8 mouse cellular contexts compared by ENCODE assay signal in genomic region chr15:59728131-59728601, GRCm38 (mm10).
DNase-seq lines count a peak whose midpoint lies in the region; TF ChIP-seq lines count a peak whose summit lies in the region.

No protein-coding gene starts in this region.

- no peak overlapping the region for H3ac ChIP-seq in myocyte (ENCODE audit: control insufficient read depth, insufficient read length)

- TF ChIP-seq CTCF in bone marrow, adult 2 months (IDR thresholded peaks at IDR 0.05; ENCODE audit: control insufficient read depth, insufficient read depth, low read length), result no peak

- 8% methylated on average over 8 of the region's 8 CpGs for WGBS in bone marrow, adult 2 months

- H3K36me3 ChIP-seq in myocyte (ENCODE audit: control insufficient read depth, insufficient read depth), result no peaks in the 10 kb centered on the region

- no peaks in the 10 kb centered on the region for H3K27me3 ChIP-seq in myocyte (ENCODE audit: control insufficient read depth, insufficient read depth, insufficient read length)

- peaks cover 3% of the 10 kb centered on the region; the same call in 1 of the 2 replicates for H3K4me1 ChIP-seq in bone marrow, adult 2 months (ENCODE audit: control insufficient read depth, insufficient read depth, low read length)

- H3K27ac ChIP-seq in bone marrow, adult 2 months (ENCODE audit: control insufficient read depth, insufficient read depth, low read depth, low read length, poor library complexity), result peak overlapping the region; percentile 72

- H3K4me3 ChIP-seq in bone marrow, adult 2 months (replicated peaks; ENCODE audit: control insufficient read depth, low read depth, low read length), result no peak overlapping the region
- H3K4me3 ChIP-seq in myocyte, result no peak overlapping the region

- intact Hi-C loops in left cerebral cortex, postnatal 4 days (cut with DNase I), result no loop called here
- intact Hi-C loops in left cerebral cortex, postnatal 25 days (cut with DNase I), result no loop called here

- H3K4me2 ChIP-seq in myocyte (ENCODE audit: low read depth), result peak overlapping the region; percentile 74

- peak; percentile 54 for DNase-seq in left cerebral cortex, adult 11 months (ENCODE audit: low spot score)
- DNase-seq in left cerebral cortex, postnatal 4 days, result no peak
- DNase-seq in heart, adult 9 months (ENCODE audit: low spot score in 2 of 2), result peak; percentile 75 to 89
- DNase-seq in left cerebral cortex, postnatal 25 days (ENCODE audit: low spot score in 2 of 2), result peak; percentile 31 to 73
- no peak for DNase-seq in cerebellum, postnatal 4 days (ENCODE audit: low spot score in 2 of 2)
- DNase-seq in thymus, postnatal 4 days, result no peak

- H3K79me2 ChIP-seq in myocyte (ENCODE audit: control insufficient read depth, insufficient read depth), result no peaks in the 10 kb centered on the region

- no peak for TF ChIP-seq POLR2A in bone marrow, adult 2 months (IDR thresholded peaks at IDR 0.05; ENCODE audit: borderline replicate concordance, control insufficient read depth, low read depth, low read length)
- TF ChIP-seq POLR2A in myocyte (IDR thresholded peaks at IDR 0.05; ENCODE audit: insufficient read length, low read depth), result no peak

TF ChIP-seq in myocyte, 11 proteins besides CTCF, POLR2A, EP300 and RAD21:
- peak; percentile 42 to 93 (median 76) for TF ChIP-seq MYOD1 (IDR thresholded peaks at IDR 0.05; ENCODE audit: control insufficient read depth in 1 of 3, insufficient read length in 2 of 3, low read depth in 2 of 3)
- no peak for TF ChIP-seq REST (IDR thresholded peaks at IDR 0.05; ENCODE audit: insufficient read depth, insufficient read length)
- TF ChIP-seq TCF3 (IDR thresholded peaks at IDR 0.05; ENCODE audit: insufficient read length, low read depth), result peak; percentile 12
- peak; percentile 22 for TF ChIP-seq MAX (IDR thresholded peaks at IDR 0.05; ENCODE audit: low read depth)
- TF ChIP-seq SRF (IDR thresholded peaks at IDR 0.05; ENCODE audit: control insufficient read depth, insufficient read length, low read depth), result no peak
- TF ChIP-seq USF1 (IDR thresholded peaks at IDR 0.05; ENCODE audit: low read depth), result peak; percentile 82
- no peak for TF ChIP-seq E2F4 (IDR thresholded peaks at IDR 0.05; ENCODE audit: insufficient read depth)
- peak; percentile 12 to 70 (median 23) for TF ChIP-seq MYOG (IDR thresholded peaks at IDR 0.05; ENCODE audit: control insufficient read depth in 1 of 3, insufficient read depth in 1 of 3, insufficient read length in 2 of 3, low read depth in 2 of 3)
- TF ChIP-seq CEBPB (IDR thresholded peaks at IDR 0.05; ENCODE audit: insufficient read depth, poor library complexity, severe bottlenecking), result peak; percentile 78
- no peak for TF ChIP-seq POLR2AphosphoS2 (IDR thresholded peaks at IDR 0.05; ENCODE audit: insufficient read length, low read depth)
- peak; percentile 19 for TF ChIP-seq TCF12 (IDR thresholded peaks at IDR 0.05; ENCODE audit: insufficient read depth, poor library complexity, severe bottlenecking)

Comparison
In these comparisons a context has a peak if more than half of its experiments do, and no peak if none do; other contexts are left out.
1. DNase-seq: peak in left cerebral cortex, adult 11 months (single experiment), heart, adult 9 months (2 of 2) and left cerebral cortex, postnatal 25 days (2 of 2); none in left cerebral cortex, postnatal 4 days (single experiment), cerebellum, postnatal 4 days (0 of 2) and thymus, postnatal 4 days (single experiment).